Mouse (Mus musculus) testis, adult 10 weeks (tissue): Measurements from ENCODE around the gene Olfr599. TPM values are rescaled to one million over a fixed set of nuclear protein-coding genes. Genes with fewer than 3 reads are reported as not detected.

ENCODE experiments used
- polyA plus RNA-seq: library from polyadenylated mRNA; stranded (reverse); fragments of 350-450 nt; fragmentation: Illumina TruSeq; extraction: RNeasy Lipid Tissue Mini Kit (QIAGEN cat#74804); gene quantifications from one replicate; pipeline ENCODE4 v1.2.3, GENCODE M21; 2014; ENCODE audit warnings: low read depth, low replicate concordance

The Olfr599 gene
- polyA plus RNA-seq: not detected

DNA sequence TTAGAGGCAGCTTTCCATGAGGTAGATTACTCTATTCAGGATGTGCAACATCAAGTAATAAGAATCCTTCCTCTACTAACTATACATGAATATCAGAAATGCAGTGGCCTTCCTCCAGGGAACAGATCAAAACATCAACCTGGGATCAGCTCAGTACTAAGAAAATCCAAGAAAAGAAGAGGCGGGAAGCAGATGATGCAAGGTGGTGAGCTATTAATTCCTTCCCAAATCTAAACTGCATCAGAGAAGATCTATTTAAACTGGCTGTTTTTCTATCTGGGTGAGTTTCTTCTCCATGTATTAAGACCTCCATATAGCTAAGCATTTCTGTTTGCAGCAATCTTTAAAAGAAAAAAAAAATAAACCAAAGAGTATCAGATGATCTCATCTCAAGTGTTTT lies at the start of gene Olfr599:
Olfr599 (plus strand) TSS at position 301 of the 400 bp plus-strand sequence.

GRCm38 (mm10) chr7:103305348-103305747 lies 30.4 kb upstream of the Olfr599 start, which contains the start of gene Olfr596:
TSS of gene Olfr596 (plus strand) at chr7:103305648.

GRCm38 (mm10) chr7:103316015-103316414 lies 19.7 kb upstream of the Olfr599 start, which contains the start of gene Olfr597:
TSS of gene Olfr597 (plus strand) at chr7:103316315.

DNA sequence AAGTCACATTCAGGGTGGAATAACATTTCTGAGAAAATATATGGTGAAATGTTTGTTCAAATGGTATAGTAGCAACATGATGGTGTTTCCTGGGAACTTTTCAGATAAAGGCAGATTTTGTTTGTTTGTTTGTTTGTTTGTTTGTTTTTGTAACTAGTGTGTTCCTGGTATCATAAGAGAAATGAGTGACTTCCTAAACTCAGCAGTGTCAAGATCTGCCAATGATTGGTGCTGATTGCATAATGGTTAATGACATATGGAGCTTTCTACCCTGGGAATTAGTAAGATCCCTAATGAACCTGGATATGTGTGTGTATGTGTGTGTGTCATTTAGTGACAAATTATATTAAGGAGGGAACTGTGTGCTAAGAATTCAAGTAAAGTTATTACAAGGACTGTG lies 12.4 kb upstream of the Olfr599 start, which contains the start of gene Olfr598:
Olfr598 (plus strand) TSS at position 301 of the 400 bp plus-strand sequence.

DNA sequence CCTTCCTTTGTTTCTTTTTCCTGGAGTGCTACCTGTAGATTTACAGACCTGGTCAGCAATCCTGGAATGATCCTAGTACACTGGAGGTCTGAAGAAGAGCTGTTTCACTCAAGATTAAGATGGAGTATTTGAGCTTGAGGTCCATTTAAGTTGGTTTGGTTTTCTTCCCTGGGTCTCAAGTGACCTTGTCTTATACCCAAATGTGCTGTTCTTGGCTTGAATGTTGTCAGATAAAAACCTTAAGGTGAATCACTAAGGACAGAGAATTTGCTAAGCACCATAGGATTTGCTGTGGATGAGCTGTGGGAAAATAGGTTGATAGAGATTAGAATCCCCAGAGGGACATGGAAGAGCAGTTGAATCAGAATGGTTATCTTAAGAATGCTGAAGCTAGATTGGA lies 13.9 kb downstream of the Olfr599 start, which contains the start of gene Olfr600:
Olfr600 (minus strand) TSS at position 101 of the 400 bp plus-strand sequence.

DNA sequence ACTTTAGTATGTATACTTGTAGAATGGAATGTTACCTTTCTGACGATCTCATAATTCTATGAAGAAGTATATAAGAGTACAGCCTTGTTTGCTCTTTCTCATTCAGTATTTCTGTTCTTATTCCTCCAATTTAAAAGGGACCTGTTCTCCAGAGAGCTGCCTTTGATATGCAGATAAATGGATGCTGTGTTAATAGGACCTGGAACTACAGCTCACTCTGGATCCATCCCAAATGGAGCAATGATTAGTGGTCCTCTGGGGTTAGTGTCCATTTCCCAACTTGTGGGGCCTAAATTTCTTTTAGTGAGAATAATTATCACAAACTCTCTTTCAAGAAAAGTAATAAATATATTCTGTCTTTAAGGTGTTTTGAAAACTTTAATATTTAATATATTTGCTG lies 26.8 kb downstream of the Olfr599 start, which contains the start of gene Olfr601:
Olfr601 (minus strand) TSS at position 101 of the 400 bp plus-strand sequence.

DNA sequence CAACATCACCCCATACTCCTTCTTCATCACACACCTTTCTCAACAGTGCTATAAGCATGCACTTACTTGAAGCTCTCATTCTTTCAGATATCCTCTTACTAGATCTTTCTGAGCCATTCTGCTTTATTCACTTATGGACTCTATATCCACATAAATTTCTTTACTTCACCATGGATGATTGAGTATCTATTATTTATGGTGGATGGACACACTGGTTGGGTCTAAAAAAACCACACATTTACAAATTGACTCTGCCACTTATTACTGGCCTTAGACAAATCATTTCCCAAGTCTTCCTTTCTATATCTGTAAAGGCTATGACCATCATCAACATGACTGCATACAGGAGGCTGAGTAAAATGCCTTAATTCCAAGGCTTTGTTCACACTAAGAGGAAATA lies 50.4 kb downstream of the Olfr599 start, which contains the start of gene Olfr603:
Olfr603 (minus strand) TSS at position 101 of the 400 bp plus-strand sequence.

Other genes with a start within 250 kb of the Olfr599 start
- not detected for gene Olfr585, start 238.2 kb upstream of the Olfr599 start, polyA plus RNA-seq
- not detected for gene Olfr586, start 210.3 kb upstream of the Olfr599 start, polyA plus RNA-seq
- gene Olfr588-ps1, start 195.0 kb upstream of the Olfr599 start, polyA plus RNA-seq: not detected
- gene Olfr589, start 179.6 kb upstream of the Olfr599 start, polyA plus RNA-seq: not detected
- not detected for gene Olfr591, start 157.6 kb upstream of the Olfr599 start, polyA plus RNA-seq
- not detected for gene Olfr592, start 151.1 kb upstream of the Olfr599 start, polyA plus RNA-seq
- not detected for gene Olfr593, start 124.1 kb upstream of the Olfr599 start, polyA plus RNA-seq
- gene Olfr594, start 118.9 kb upstream of the Olfr599 start, polyA plus RNA-seq: not detected
- gene Usp17ld, start 83.4 kb upstream of the Olfr599 start, polyA plus RNA-seq: not detected
- not detected for gene Olfr596, start 30.3 kb upstream of the Olfr599 start, polyA plus RNA-seq
- not detected for gene Olfr597, start 19.6 kb upstream of the Olfr599 start, polyA plus RNA-seq
- not detected for gene Olfr598, start 12.3 kb upstream of the Olfr599 start, polyA plus RNA-seq
- gene Olfr600, start 13.8 kb downstream of the Olfr599 start, polyA plus RNA-seq: not detected
- gene Olfr601, start 26.7 kb downstream of the Olfr599 start, polyA plus RNA-seq: not detected
- not detected for gene Olfr603, start 50.3 kb downstream of the Olfr599 start, polyA plus RNA-seq
- gene Usp17lc, start 79.2 kb downstream of the Olfr599 start, polyA plus RNA-seq: not detected
- gene Olfr605, start 109.5 kb downstream of the Olfr599 start, polyA plus RNA-seq: not detected
- not detected for gene Olfr606, start 113.1 kb downstream of the Olfr599 start, polyA plus RNA-seq
- not detected for gene Olfr607, start 128.2 kb downstream of the Olfr599 start, polyA plus RNA-seq
- not detected for gene Olfr608, start 134.0 kb downstream of the Olfr599 start, polyA plus RNA-seq
- gene Olfr609, start 162.1 kb downstream of the Olfr599 start, polyA plus RNA-seq: not detected
- gene Olfr610, start 176.2 kb downstream of the Olfr599 start, polyA plus RNA-seq: not detected
- not detected for gene Olfr611, start 184.9 kb downstream of the Olfr599 start, polyA plus RNA-seq
- gene Olfr612, start 206.8 kb downstream of the Olfr599 start, polyA plus RNA-seq: not detected
- gene Olfr613, start 212.2 kb downstream of the Olfr599 start, polyA plus RNA-seq: not detected
- not detected for gene Olfr615, start 220.2 kb downstream of the Olfr599 start, polyA plus RNA-seq
- gene Olfr616, start 233.2 kb downstream of the Olfr599 start, polyA plus RNA-seq: 0.38 TPM
- not detected for gene Olfr617, start 237.1 kb downstream of the Olfr599 start, polyA plus RNA-seq